Mouse (Mus musculus): ENCODE results near the gene Elmo2.

Elmo2 gene

DNA sequence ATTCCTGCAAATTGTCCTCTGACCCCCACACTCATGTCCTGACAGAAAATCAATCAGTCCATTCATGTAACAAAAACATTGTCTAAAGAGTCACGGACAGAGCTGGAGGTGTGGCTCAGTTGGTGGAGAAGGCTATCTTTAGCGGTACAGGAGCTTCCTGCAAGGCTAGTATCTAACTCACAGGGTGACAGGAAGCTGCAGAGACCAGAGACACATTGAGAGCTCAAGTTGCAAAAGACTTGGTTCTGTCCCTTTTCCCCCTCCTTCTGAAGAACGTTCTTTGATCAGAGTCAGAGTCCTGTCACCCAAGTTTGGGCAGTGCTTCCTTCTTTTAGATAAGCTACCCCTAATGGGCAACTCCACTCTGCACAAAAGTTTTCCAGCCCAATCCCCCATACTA lies 3.4 kb upstream of the Elmo2 start:
- ChIA-PET CTCF (interaction anchor here in 1 of 4 experiments (0.6 kb wide), 1 partner anchor 11 kb away, joined by 6 read pairs; no protein-coding TSS in a partner anchor), POLR2A (interaction anchor here in 1 of 4 experiments (1.0 kb wide), 1 partner anchor 9 kb away, joined by 3 read pairs; no protein-coding TSS in a partner anchor)

DNA sequence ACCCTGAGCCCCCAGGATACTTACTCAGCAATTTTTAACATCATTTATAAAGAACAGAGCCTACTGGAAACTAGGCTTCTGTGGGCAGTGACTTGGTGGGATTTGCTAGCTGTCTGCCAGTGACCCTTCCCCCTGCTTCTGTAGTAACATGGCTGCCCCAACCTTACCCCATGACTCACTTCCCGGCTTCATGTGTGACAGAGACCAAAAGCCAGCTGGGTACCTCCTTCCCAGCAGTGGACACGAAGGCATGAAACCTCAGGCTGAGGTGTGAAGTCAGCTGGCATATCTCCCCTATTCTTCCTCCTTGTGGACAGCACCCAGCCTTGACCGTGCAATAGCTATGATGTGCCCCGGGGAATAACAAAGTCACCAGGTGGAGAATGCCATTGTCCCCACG lies 2.5 kb upstream of the Elmo2 start:
- POLR2A ChIA-PET: interaction anchor here in 3 of 4 experiments (1.2 to 2.9 kb wide), 4 partner anchors 8 to 41 kb away, joined by 3 to 19 read pairs (median 5); partner anchors contain the start of gene Slc35c2 (in 1 of the 3)
- CTCF ChIA-PET: interaction anchor here in 3 of 4 experiments (0.6 to 1.9 kb wide), 3 partner anchors 8 to 72 kb away, joined by 4 to 7 read pairs (median 6); no protein-coding TSS in a partner anchor

DNA sequence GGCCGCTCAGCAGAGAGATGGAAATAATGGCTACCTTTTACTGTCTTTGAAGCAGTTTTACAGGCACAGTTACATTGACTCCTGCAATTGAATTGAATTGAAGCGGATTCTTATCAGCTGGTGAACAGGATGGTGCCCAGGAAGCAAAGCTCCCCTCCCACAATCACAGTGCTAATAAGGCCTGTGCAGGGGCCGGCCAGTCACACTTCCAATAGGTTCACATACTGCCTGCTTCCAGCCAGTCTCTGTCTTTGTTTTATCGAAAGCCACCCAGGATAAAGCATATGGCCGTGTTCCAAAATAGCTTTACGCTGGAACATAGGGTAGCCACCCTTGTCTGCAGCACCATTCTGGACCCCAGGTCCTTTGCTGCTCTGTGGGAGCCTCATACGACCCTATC lies 1.1 kb upstream of the Elmo2 start:
- CTCF ChIA-PET: interaction anchor here (0.6 to 1.9 kb wide), 8 partner anchors 10 to 416 kb away, joined by 3 to 18 read pairs (median 4); partner anchors contain the start of gene Zfp335 (in 1 of the 4)
- POLR2A ChIA-PET: interaction anchor here (0.8 to 2.9 kb wide), 20 partner anchors 10 to 482 kb away, joined by 3 to 19 read pairs (median 4); partner anchors contain the start of genes Slc35c2 (in 3 of the 4) and Zfp335 (in 1 of the 4)

- ChIA-PET CTCF (interaction anchor here in 3 of 4 experiments (0.6 to 1.8 kb wide), 6 partner anchors 11 to 364 kb away, joined by 3 to 18 read pairs (median 4); no protein-coding TSS in a partner anchor), POLR2A (interaction anchor here in 3 of 4 experiments (0.5 to 2.9 kb wide), 16 partner anchors 9 to 516 kb away, joined by 3 to 19 read pairs (median 4); partner anchors contain the start of genes Pltp (in 1 of the 3) and Slc35c2 (in 1 of the 3))
Measured at GRCm38 (mm10) chr2:165325521-165326303, 567 bp downstream of the Elmo2 start.

- CTCF ChIA-PET: interaction anchor here in 1 of 4 experiments (0.6 kb wide), 1 partner anchor 467 kb away, joined by 4 read pairs; no protein-coding TSS in a partner anchor
- POLR2A ChIA-PET: interaction anchor here in 2 of 4 experiments (0.6 to 1.6 kb wide), 3 partner anchors 15 to 41 kb away, joined by 3 to 4 read pairs (median 3); no protein-coding TSS in a partner anchor
Measured at GRCm38 (mm10) chr2:165323928-165324327, 2.4 kb downstream of the Elmo2 start.

DNA sequence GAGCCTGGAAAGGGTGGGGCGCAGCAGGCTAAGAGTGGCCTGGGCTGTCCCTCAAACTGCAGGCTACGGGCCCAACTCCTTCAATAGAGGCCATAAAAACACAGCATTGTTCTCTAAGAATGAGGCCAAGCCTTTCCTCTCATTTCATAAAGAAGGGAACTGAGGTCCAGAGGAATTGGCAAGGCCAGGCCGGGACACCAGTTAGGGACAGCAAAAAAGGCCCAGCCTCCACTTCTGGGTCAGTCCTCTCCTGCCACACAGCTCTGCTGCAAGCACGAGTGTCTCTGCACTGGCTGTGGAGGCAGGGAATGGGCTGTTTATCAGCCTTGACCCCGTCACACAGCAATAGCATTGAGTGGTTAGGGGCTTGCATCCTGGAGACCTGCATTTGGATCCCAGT lies 2.8 kb downstream of the Elmo2 start:
- CTCF ChIA-PET: interaction anchor here in 1 of 4 experiments (0.6 kb wide), 1 partner anchor 468 kb away, joined by 4 read pairs; no protein-coding TSS in a partner anchor
- POLR2A ChIA-PET: interaction anchor here in 2 of 4 experiments (0.6 to 1.6 kb wide), 3 partner anchors 10 to 40 kb away, joined by 3 read pairs; no protein-coding TSS in a partner anchor

- ChIA-PET CTCF (interaction anchor here in 2 of 4 experiments (0.6 to 0.7 kb wide), 3 partner anchors 15 to 891 kb away, joined by 3 to 4 read pairs (median 3); no protein-coding TSS in a partner anchor), POLR2A (no interaction called here)
Measured at GRCm38 (mm10) chr2:165321981-165322735, 4.1 kb downstream of the Elmo2 start.

- ChIA-PET CTCF (interaction anchor here in 3 of 4 experiments (0.7 to 0.8 kb wide), 3 partner anchors 16 to 246 kb away, joined by 3 read pairs; no protein-coding TSS in a partner anchor), POLR2A (interaction anchor here in 2 of 4 experiments (1.2 kb wide), 3 partner anchors 8 to 35 kb away, joined by 3 read pairs; no protein-coding TSS in a partner anchor)
Measured at GRCm38 (mm10) chr2:165321381-165321888, 4.8 kb downstream of the Elmo2 start.

GRCm38 (mm10) chr2:165320531-165321150 lies 5.6 kb downstream of the Elmo2 start:
- POLR2A ChIA-PET: interaction anchor here in 2 of 4 experiments (0.6 to 1.2 kb wide), 5 partner anchors 9 to 746 kb away, joined by 3 read pairs; no protein-coding TSS in a partner anchor
- CTCF ChIA-PET: interaction anchor here in 2 of 4 experiments (0.6 to 0.8 kb wide), 4 partner anchors 17 to 245 kb away, joined by 3 read pairs; no protein-coding TSS in a partner anchor

DNA sequence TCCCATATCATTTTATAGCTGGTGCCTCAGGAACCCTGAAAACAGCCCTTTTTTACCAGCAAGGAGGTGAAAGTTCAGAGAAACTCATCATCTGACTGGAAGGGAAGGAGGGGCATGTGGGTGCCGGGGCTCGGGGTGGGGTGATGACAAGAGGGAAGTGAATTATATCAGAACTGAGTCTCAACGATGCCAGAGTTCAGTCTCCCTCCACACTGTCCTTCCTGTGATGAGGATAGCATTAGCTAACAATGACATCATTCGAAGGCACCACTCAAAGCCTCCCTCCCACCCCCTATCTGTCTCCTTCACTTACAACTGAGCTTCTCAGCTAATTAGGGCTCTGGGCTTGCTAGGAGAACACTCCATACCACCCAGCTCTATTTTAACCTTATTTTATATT lies 6.8 kb downstream of the Elmo2 start:
- POLR2A ChIA-PET: interaction anchor here in 2 of 4 experiments (0.6 to 1.4 kb wide), 2 partner anchors 13 to 377 kb away, joined by 3 to 7 read pairs; no protein-coding TSS in a partner anchor
- CTCF ChIA-PET: interaction anchor here in 2 of 4 experiments (0.5 to 0.6 kb wide), 3 partner anchors 11 to 442 kb away, joined by 3 to 6 read pairs (median 4); no protein-coding TSS in a partner anchor

GRCm38 (mm10) chr2:165318941-165319340 lies 7.3 kb downstream of the Elmo2 start:
- CTCF ChIA-PET: interaction anchor here in 2 of 4 experiments (0.5 to 0.6 kb wide), 2 partner anchors 11 to 18 kb away, joined by 4 to 6 read pairs; no protein-coding TSS in a partner anchor
- POLR2A ChIA-PET: interaction anchor here in 3 of 4 experiments (0.5 to 1.4 kb wide), 4 partner anchors 13 to 376 kb away, joined by 3 to 7 read pairs (median 3); partner anchors contain the start of gene Slc35c2 (in 1 of the 3)

GRCm38 (mm10) chr2:165317621-165318263 lies 8.5 kb downstream of the Elmo2 start:
- POLR2A ChIA-PET: interaction anchor here in 2 of 4 experiments (1.2 to 2.3 kb wide), 3 partner anchors 8 to 10 kb away, joined by 4 to 8 read pairs (median 5); partner anchors contain the start of gene Elmo2 (in 1 of the 2)

GRCm38 (mm10) chr2:165316837-165317473 lies 9.3 kb downstream of the Elmo2 start:
- ChIA-PET CTCF (interaction anchor here in 3 of 4 experiments (1.0 to 1.5 kb wide), 3 partner anchors 17 to 461 kb away, joined by 3 to 5 read pairs (median 4); no protein-coding TSS in a partner anchor), POLR2A (interaction anchor here in 2 of 4 experiments (1.1 to 2.3 kb wide), 4 partner anchors 9 to 11 kb away, joined by 3 to 8 read pairs (median 4); partner anchors contain the start of gene Elmo2 (in 1 of the 2))

More at GRCm38 (mm10) chr2:165317621-165318263, 8.5 kb downstream of the Elmo2 start:
- CTCF ChIA-PET: interaction anchor here in 1 of 4 experiments (1.0 kb wide), 1 partner anchor 462 kb away, joined by 3 read pairs; no protein-coding TSS in a partner anchor

DNA sequence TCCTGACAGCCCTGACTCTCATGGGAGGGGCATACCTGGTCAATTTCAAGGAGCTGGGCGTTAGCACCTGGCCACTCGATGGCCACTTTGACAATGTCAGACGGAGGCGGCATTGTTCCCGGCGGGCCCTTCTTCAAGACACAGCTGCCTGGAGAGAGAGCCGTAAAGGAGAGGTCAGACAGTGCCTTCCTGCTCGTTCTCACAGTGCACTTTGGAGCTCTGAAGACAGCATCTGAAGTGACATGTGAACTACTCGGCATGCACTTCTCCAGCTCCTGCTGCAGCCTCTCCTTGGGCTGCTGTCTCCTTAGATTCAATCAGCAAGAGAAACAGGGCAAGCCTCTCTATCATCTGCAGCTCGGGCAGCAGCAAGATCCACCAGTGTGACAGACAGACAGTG lies 10.1 kb downstream of the Elmo2 start:
- ChIA-PET CTCF (interaction anchor here in 2 of 4 experiments (0.6 to 1.5 kb wide), 3 partner anchors 16 to 96 kb away, joined by 3 to 5 read pairs (median 4); no protein-coding TSS in a partner anchor), POLR2A (interaction anchor here in 2 of 4 experiments (1.1 to 2.3 kb wide), 4 partner anchors 8 to 11 kb away, joined by 3 to 8 read pairs (median 4); partner anchors contain the start of gene Elmo2 (in 1 of the 2))

DNA sequence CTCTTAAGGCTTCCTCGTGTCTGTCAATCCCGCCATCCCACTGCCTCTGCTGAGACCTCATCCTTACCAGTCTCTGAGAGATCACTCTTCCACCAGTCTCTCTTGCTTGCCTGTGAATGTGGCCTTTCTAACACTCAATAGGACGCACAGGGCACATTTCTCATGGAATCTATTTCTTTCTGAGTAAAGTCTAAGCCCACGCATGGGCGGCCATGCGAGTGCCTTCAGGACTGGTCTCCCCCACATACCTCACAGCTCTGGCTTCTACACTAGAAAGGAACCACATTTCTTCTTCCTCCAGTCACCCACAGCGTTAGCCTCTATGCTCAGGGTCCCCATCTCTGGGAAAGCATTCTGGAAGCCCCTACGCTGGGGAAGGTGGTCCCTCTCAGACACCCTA lies 12.1 kb downstream of the Elmo2 start:
- ChIA-PET CTCF (no interaction called here), POLR2A (interaction anchor here in 2 of 4 experiments (0.9 to 2.2 kb wide), 4 partner anchors 9 to 13 kb away, joined by 3 to 6 read pairs (median 3); partner anchors contain the start of gene Elmo2 (in 1 of the 2))

All from embryonic stem cell, embryonic (primary cell).